Mouse (Mus musculus): Measurements from ENCODE around the gene Tpt1. TPM values are rescaled to one million over a fixed set of nuclear protein-coding genes. Genes with fewer than 3 reads are reported as not detected.

Gene Tpt1
- polyA plus RNA-seq (2012; rRNA removed; ENCODE audit: low replicate concordance), result 1,171 and 2,755 TPM in 2 replicates

DNA sequence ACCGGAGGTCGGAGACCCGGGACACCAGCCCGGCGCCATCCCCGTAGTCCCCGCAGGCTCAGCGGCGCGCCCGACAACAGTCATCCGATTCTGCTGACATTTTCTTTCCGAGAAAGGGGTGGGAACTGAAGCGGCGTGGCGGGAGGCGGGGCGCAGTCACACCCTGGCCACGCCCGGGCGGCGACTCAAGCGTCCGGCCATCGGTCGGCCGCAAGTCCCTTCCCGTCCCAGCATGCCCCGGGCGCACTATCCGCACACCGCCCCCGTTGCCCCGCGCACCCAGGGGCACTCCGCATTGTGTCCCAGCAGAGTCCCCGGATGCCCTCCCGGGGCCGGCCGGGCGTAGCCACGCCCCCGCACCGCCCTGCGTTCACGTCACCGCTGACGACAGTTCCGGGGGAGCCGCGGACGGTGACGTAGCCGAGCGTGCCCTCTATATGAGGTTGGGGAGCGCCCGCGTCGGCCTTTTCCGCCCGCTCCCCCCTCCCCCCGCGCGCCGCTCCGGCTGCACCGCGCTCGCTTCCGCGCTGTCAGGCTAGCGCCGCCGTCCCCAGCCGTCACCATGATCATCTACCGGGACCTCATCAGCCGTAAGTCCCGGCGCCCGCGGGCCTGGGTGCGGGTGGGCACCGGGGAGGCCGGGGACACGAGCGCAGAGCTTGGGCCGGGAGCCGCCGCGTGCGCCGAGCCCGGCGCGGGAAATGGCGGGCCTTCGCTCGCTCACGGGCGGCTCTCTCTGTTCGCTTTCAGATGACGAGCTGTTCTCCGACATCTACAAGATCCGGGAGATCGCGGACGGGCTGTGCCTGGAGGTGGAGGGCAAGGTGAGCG, at the start of gene Tpt1:
Gene Tpt1, plus strand, starts transcription at position 227 of the 831 bp plus-strand sequence.

Other genes with a start within 250 kb of the Tpt1 start
- gene Erich6b, start 202.8 kb upstream of the Tpt1 start, polyA plus RNA-seq (2012; rRNA removed; ENCODE audit: low replicate concordance), result not detected in 2 replicates
- gene Cog3, start 90.6 kb upstream of the Tpt1 start, polyA plus RNA-seq (2012; rRNA removed; ENCODE audit: low replicate concordance), result 10.1 and 18.0 TPM in 2 replicates
- 5.9 and 9.7 TPM in 2 replicates for gene Slc25a30, start 58.1 kb upstream of the Tpt1 start, polyA plus RNA-seq (2012; rRNA removed; ENCODE audit: low replicate concordance)
- 0.54 TPM in 1 of 2 replicates, not detected in the other for gene Kctd4, start 109.9 kb downstream of the Tpt1 start, polyA plus RNA-seq (2012; rRNA removed; ENCODE audit: low replicate concordance)
- gene Gtf2f2, start 165.8 kb downstream of the Tpt1 start, polyA plus RNA-seq (2012; rRNA removed; ENCODE audit: low replicate concordance), result 2.9 and 6.9 TPM in 2 replicates

Measured in subcutaneous adipose tissue, adult 2 months (tissue).